Mouse (Mus musculus): ENCODE measurements around the gene Map1s.

Map1s gene

DNA sequence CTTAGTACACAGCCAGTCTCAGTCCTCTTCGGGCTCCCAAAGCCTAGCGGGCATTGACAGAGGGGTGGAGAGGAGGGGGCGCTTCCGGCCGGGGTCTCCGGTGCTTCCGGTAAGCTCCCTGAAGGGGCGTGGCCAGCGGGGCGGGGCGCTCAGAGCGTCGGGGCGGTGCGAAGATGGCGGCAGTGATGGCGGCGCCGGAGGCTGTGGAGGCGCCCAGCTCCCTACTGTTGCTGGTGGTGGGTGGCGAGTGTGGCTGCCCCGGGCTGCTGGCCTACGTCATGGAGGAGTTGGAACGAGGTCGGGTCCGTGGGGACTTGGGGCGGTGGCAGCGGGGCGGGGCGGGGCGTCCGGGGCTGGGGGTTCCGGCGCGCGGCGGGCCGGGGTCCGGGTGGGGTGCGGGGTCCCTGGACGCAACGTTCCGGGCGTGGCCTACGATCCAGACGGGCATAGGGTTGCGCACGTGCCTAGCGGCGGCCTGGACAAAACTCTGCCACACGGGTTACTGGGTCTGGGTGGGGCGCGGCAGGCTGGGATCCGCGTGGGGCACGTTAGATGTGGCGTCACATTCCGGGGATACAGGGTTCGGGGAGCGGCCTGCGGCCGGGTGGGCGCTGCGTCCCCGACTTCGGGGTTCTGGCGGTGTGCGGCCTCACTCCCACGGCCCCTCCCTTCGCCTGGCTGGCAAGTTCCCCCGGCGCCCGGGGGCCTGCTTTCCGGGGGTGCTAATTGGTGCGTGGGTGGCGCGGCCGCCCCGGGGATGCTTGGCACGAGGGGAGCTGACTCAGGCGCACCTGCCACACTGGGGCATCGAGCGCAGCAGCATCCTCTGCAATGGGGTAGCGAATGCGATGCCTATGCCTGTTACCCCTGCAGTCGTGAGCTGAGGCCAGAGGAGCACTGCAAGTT is at the start of gene Map1s:
Map1s (plus strand) TSS at position 102 of the 906 bp plus-strand sequence.
- DNase-seq (ENCODE audit: low spot score in 2 of 2) = peak; percentile 35 to 55

DNA sequence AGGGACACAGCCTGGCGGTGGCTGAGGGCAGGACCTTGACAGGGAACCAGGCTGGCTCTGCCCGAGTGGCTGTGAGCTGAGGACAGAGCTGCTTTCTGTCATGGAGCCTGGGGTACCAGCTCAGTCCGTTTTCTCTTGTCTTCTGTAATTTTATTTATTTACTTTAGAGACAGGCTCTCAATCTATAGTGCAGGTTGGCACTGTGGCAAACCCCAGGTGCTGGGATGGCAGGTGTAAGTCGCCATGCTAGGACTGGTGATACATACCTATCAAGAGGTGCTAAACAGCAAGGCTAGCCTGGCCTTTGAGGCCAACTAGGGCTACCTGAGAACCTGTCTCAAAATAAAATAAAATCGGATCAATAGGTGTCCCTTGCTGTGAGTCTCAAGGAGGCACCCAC is 49.7 kb upstream of the Map1s start:
- no peak for DNase-seq (ENCODE audit: low spot score in 2 of 2)

DNA sequence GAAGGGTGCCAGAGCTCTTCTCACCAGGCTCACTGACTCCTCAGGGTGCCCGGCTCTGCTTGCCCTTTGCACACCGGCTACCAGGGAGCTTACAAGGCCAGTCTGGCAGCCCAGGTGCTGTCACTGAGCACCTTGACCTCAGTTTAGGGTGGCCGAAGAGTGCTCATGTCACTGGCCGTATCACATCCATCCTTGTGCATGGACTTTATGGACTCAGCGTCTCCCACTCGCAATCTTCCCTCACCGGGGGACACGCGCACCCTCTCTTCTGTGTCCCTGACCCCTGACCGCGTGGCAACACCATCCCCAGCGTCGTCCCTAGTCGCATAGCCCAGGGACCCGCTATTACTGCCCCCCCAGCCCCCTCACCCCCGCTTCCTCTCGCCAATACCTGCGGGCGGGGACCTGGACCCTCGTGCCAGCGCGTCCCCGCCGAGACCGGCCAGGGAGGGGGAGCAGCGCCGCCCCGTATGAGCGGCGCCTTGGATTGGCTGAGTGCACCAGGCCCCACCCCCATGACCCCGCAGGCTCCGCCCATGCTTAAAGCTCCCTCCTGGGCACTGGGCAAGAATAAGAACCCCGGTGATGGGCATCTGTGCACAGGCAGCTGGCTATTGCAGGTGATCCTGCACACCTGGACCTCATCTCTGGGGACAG is 49.1 kb upstream of the Map1s start:
- DNase-seq (ENCODE audit: low spot score in 2 of 2) = peak; percentile 53

DNA sequence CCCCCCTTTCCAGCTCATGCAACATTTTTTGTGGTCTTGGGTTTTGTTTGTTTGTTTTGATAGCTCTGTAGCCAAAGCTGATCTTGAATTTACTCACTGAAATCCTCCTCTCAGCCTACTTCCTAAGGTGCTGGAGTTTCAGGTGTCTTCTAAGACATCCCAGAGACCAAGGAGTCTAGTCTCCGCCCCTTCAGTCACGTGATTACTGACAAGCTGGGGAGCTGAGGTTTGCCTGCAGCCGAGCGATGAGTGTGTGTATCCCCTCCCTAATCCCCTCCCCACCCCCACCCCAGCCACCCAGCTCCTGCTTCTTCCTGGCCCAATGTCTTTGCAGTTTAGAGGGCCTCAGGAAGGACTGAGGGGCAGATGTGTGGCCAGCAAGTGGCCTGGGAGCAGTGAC is 48.2 kb upstream of the Map1s start:
- no peak for DNase-seq (ENCODE audit: low spot score in 2 of 2)

DNA sequence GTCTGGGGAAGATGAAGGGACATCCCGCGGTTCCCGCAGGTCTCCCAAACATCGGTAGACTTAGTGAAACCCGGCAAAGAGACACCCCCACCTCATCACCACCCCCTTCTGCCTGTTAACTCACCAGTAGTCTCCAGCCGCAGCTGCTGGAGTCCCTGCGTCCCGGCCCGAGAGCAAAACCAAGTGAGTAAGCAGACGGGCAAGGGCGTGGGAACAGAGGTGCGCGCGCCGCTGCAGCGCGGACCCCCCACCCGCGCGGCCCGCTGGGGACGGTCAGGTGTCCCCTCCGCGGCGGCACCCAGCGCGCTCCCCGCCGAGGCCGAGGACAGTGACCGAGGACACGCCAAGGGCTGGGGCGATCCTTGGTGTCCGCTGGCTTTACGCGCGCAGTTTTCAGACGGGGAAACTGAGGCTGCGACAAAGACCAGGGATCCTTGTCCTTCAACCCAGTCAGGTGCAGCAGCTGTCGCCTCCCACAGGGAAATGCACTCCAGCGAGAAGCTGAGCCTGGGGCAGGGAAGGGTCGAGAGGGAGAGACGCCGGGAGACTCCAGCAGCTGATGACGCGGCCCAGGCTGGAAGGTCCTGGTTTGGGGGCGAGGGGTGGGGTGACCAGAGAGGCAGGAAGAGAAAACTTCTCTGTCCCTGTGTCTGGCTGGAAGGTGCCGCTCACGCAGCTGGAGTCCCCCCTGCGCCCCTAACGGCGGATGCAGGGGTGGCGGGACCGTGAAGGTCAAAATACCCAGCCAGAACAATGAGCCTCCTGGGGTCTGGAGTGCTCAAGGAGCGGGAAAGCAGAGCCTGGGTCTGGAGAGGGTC is 42.7 kb upstream of the Map1s start, which contains the start of gene Kcnn1:
Kcnn1 (minus strand) TSS at position 435 of the 818 bp plus-strand sequence.
- no peak for DNase-seq (ENCODE audit: low spot score in 2 of 2)

DNA sequence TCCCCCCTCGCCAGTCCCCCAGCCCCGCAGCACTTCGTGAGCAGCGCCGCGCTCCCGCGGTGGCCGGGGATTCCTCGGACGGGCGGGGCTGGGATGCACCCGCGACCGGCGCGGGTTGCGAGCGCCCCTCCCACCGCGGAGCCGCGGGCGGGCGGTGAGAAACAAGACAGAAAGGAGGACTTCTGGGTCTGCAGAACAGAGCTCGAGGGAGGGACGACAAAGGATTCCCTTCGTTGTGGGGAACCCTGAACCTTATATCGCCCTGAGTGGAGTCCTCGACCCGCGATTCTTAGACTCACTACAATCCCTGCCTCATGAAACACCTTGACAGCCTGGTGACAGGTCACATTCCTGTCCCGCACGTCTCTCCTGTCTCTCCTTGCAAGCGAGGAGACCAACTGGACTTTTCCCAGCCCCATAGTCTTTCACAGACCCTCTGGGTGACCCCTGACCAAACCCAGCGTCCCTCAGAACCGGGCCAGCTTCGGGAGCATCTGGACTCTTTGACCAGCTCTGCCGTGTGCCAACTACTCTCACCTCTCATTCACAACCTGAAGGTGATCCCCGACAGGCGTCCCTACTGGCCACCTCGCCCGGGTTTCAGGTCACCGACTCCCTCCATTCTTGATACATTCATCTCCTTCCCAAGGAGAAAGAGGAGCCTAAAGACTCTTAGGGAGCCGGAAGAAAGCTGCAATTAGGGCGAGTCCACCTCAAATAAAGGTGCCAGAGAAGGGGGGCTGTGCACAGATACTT is 41.6 kb upstream of the Map1s start:
- DNase-seq (ENCODE audit: low spot score in 2 of 2) = no peak

DNA sequence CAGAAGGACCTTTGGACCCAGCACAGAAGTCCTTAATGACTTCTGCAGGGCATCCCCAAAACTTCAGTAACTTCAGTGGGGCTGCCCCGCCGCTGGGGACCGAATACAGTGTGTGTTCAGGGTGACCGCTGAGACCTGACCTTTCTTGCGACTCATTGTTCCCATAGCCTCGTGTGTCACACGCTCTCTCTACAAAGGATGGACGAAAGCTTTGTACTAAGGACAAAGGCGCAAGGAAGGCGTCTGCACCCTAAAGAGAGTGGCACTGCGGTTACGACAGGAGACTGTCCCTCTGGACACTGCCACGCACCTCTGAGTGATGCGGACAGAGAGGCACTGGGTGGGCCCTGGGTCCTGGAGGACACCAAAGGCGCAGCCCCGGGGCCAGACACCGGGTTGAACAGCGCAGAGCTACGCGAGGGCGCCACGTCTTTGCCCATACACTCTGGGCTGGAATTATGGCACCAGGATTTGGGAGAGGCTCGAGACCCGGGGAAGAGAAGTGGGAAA is 41.0 kb upstream of the Map1s start:
- DNase-seq (ENCODE audit: low spot score in 2 of 2) = no peak

DNA sequence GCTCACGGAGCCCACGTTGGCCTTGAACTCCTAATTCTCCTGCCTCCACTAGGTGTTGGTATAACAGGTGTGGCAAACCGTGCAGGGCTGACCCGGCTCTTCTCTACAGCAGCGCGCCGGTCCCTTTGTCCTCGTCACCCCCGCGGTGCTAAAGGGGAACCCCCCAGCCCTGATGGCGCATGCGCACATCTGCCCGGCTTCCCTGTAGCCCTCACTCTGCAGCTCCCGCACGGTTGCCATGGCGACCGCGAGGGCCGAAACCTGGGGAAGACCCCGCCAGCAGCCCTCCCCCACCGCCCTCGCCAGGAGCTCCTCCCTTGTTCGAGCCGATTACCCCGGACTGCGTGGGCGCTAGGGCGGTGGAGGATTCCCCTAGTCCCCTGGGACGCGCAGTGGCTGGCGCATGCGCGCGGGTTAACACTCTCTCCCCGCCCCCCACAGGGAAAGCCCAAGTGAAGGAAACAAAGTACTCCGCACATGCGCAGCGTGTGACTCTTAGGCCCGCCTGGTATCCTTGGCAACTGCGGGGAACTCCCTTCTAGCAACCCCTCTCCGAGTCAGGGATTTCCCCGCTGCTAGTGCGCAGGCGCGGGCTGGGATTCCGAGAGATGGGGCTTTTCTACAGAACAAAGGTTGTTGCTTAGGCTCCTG is 40.3 kb upstream of the Map1s start:
- DNase-seq (ENCODE audit: low spot score in 2 of 2) = peak; percentile 97 to 98

DNA sequence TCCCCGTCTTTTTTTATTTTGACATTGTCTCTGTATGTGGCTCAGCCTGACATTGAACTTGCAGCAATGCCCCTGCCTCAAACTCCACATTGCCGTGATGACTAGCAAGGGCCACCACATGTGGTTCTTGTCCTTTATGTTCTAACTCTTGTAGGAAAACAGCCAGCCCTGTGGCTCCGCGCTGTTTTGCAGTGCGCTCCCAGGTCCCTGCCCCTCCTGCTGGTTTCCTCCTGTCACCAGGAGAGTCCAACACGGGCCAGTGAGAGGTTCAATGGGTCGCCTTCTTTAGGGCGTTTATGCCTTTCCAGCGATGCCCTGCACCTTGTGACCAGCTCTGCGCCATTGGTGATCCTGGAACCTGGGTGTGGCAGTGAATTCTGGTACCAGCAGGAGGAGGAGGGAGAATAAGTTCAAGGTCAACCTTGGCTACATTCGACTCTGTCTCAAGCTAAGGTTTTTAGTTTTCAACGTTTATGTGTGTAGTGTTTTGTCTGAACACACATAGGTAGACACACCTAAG is 39.7 kb upstream of the Map1s start:
- no peak for DNase-seq (ENCODE audit: low spot score in 2 of 2)

DNA sequence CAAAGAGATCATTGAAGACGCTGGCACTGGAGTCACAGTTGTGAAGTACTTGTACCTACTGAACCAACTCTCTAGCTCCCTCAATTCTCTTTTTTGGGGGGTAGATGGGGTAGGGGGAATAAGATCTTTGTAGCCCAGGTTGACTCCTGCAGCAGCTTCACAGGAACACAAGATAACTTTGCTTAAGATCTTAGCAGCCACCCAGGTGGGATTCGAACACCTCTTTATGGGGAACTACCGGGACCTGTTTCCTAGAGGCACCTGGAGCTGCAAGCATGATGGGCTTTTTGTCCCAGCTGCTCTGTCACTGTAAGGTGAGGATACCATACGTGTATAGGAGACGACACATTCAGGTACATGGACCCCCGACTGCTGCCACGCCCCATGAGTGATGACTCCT is 39.2 kb upstream of the Map1s start:
- no peak for DNase-seq (ENCODE audit: low spot score in 2 of 2)

DNA sequence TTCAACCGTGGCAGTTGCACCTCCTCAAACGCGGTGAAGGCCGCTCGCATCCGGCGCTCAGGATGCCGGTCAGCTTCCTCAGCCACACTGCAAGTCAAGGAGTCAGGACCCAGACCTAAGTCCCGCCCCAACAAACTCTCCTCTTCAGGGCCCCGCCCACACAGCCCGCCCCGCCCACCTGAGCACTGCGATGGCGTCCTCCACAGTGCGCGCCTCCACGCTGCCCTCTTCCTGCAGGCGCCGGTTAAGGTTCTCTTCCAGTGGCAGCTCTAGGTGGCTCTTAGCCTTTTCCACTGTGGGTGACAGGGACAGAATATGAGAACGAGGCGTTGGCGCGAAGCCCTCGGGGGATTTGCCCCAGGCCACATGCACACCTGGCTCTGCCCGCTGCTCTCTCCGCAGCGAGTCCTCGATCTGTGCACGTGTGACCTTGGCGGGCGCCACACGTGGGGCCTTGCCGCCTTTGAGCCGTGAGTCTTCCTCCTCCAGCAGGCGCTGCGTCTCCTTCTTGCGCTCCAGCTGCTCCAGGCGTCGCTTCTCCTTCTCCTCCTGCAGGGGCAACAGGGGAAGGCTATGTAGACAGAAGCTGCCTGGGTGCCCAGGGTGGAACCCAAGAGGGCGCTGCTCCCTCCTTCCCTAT is 37.1 kb upstream of the Map1s start:
- DNase-seq (ENCODE audit: low spot score in 2 of 2) = no peak

DNA sequence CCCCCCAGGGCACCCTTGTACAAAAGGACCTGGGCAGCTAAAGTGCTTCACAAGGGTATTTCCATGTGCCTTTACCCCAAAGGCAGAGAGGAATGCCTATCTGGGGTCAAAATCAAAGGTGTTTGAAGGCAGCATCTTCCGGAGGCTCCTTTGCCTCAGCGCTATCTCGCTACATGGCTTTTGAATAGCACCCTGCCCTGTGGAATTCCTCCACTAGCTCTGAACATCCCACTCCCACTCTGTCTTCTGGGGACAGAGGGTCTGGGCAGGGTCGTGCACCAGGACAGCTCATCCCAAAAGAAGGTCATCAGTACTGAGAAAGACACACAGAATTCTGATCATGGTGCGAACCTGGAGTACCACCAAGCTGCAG is 36.5 kb upstream of the Map1s start:
- DNase-seq (ENCODE audit: low spot score in 2 of 2) = no peak

DNA sequence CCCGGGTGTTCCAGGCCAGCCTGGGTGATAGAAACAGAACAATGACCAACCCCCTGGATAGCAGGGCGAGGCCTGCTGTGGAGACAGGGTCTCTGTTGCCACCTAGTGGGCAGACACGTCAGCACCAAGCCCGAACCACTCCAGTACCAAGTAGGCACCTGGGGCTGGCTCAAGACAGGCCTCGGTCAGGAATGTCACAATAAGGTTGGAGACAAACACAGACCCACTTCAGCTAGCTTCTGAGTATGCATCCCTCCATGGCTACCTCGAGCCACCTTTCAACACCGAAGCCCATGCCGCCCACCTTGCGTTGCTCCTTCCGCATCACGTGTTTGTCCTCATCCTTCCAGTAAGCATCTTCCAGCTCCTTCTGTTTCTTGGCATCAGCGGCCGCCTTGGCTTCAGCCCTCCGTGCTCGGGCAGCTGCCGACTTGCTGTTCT is 36.1 kb upstream of the Map1s start:
- DNase-seq (ENCODE audit: low spot score in 2 of 2) = peak; percentile 48 to 62

DNA sequence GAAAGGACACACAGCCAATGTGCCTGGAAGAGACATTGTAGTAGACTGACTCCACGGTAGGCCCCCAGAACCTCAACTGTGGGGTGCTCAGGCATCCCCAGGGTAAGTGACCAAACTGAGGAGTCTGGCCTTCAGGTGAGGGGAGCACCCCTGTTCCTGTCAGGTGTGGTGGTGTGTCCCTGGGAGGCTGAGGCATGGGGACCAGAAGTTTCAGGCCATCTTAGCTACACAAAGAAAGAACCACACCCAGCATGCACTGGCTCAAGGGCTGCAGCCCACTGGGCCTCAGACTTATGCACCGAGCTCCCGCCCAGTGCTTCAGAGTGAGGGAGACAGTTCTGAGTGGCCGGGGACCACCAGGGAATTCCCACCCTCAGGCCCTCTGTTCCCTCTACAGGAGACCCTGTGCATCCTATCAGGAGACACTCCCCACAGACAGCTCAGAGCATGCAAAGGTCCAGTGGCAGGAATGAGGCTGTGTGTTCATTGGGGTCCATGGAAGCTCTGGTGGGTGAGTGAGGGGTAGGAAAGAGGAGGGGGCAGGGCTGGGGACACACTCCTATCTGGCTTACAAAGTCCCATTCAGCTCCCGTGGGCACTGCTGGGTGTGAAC is 34.4 kb upstream of the Map1s start:
- DNase-seq (ENCODE audit: low spot score in 2 of 2) = no peak

DNA sequence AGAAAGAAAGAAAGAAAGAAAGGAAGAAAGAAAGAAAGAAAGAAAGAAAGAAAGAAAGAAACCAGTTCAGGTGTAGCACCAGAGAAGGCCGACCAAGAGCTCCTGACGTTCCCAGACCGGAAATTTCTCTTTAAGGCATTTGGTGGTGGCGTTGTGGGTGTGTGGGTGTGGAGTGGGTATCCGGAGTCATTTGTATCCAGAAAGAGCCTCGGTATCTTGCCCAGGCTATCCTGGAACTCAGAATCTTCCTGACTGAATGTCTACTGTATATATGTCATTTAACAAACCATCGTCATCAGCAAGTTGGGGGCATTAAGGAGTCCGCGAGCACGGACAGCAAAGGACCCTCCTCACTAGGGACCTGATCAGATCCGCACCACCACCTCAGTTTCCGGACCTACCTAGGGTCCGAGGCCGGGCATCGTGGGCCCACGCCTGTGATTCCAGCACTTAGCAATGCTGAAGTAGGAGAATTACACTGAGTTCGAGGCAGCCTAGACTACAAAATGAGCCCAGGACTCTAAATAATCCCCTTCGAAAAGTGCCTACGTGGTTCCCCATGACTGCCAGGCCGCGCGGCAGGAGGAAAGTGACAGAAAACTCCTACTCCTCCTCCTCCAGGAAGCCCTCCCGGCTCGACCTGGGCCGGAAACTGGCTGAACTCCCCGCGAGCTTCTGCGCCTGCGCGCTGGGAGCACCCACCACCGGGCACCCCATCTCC is 32.9 kb upstream of the Map1s start:
- no peak for DNase-seq (ENCODE audit: low spot score in 2 of 2)

DNA sequence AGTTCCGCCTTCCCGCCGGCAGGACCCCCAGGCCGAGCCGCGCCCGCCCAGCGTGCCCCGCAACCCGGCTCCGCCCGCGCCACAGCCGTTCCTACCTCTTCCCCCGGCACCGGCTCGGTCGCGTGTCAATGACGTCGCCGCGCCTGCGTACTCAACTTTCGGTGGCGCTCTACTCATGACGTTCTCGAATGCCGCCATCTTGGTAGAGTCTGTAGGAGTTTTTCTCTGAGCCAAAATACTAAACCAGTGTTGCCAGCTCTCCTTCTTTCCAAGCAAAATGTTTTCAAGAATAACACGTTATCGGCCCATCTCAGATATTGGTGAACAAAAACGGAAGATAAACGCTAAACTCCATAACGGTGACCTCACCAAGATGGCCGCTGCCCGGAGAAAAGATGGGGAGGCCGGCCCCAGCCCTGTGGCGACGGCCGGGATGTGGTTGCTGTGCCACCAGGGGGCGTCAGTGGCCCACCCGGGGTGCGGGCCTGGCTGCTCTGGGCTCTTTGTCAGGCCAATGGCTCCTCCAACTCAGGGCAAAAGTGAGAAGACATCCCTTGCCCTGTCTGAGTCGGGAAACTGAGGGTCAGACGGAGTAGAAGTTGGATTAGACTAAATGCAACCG is 32.3 kb upstream of the Map1s start, which contains the start of gene Ccdc124:
Ccdc124 (minus strand) TSS at position 572 of the 622 bp plus-strand sequence.
- DNase-seq (ENCODE audit: low spot score in 2 of 2) = peak; percentile 91 to 96

DNA sequence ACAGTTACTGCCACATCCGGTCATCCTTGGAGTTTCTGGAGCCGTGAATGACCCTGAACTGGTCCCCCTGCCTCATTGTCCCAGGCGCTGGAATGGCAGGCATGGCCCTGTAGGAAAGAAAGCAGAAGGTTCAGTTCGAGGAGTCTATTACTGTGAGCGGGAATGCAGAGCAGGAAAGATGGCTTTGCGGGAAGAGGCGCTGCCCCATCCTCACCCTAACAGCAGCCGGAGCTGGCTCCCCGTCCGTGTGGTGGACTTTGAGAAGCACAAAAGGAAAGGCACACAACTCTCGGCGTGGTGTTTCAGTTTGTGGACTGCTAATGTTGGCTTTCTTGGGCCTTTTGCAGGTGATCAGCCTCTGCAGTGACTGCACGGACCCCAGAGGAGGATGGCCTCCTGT is 31.3 kb upstream of the Map1s start:
- DNase-seq (ENCODE audit: low spot score in 2 of 2) = no peak

DNA sequence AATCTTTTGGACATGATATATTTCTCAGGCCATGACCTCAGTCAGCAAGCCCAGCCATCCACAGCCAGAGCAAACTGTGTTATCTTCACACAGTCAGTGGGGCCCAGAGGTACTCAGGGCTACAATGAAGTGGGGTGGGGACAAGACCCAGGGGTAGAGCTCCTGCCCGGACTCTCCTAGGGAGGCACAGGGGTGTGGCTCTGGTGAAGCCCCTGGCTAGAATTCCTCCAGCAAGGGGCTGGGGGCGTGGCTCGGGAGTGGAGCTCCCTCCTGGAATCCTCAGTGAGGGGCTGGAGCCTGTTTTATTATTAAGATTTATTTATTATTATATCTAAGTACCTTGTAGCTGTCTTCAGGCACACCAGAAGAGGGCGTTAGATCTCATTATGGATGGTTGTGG is 29.4 kb upstream of the Map1s start:
- no peak for DNase-seq (ENCODE audit: low spot score in 2 of 2)
